Mouse (Mus musculus) forebrain, embryonic 11.5 days (tissue): ENCODE results near the gene Cacna1d. TPM values are rescaled to one million over a fixed set of nuclear protein-coding genes. Genes with fewer than 3 reads are reported as not detected.

ENCODE experiments used
- ATAC-seq: fragments of 200-750 bp; cut with Nextera tagmentation; replicated peaks from 2 replicates; pipeline ENCODE4 v1.8.0; 2017; ENCODE audit warnings: moderate TSS enrichment; ENCODE audit not compliant: low FRiP score
- DNase-seq: peaks from one replicate; pipeline ENCODE4 v3.0.0-alpha.2; 2017; ENCODE audit warnings: low spot score
- H3K27ac ChIP-seq: fragments of 300-500 bp; sonication (generic); 2 replicates; pipeline ENCODE4 v1.5.1; 2014; ENCODE audit warnings: low read depth, low read length
- H3K27me3 ChIP-seq: fragments of 300-500 bp; sonication (generic); 2 replicates; pipeline ENCODE4 v1.6.1; 2014; ENCODE audit warnings: mild to moderate bottlenecking, low read length, mixed read lengths; ENCODE audit not compliant: control insufficient read depth, insufficient read depth
- H3K36me3 ChIP-seq: fragments of 300-500 bp; sonication (generic); 2 replicates; pipeline ENCODE4 v1.6.1; 2014; ENCODE audit warnings: mild to moderate bottlenecking, low read length, moderate library complexity, mixed read lengths; ENCODE audit not compliant: control insufficient read depth, insufficient read depth
- H3K4me1 ChIP-seq: fragments of 300-500 bp; sonication (generic); replicated peaks from 2 replicates; pipeline ENCODE4 v1.6.1; 2014; ENCODE audit warnings: low read length, mixed read lengths; ENCODE audit not compliant: control insufficient read depth, insufficient read depth
- H3K4me2 ChIP-seq: fragments of 300-500 bp; sonication (generic); 2 replicates; pipeline ENCODE4 v1.6.1; 2014; ENCODE audit warnings: low read depth, mild to moderate bottlenecking, low read length, moderate library complexity, mixed read lengths; ENCODE audit not compliant: severe bottlenecking
- H3K4me3 ChIP-seq: fragments of 300-500 bp; sonication (generic); 2 replicates; pipeline ENCODE4 v1.5.1; 2014; ENCODE audit warnings: low read depth, low read length
- H3K9ac ChIP-seq: fragments of 300-500 bp; sonication (generic); 2 replicates; pipeline ENCODE4 v1.6.1; 2014; ENCODE audit warnings: low read length
- H3K9me3 ChIP-seq: fragments of 300-500 bp; sonication (generic); 2 replicates; pipeline ENCODE4 v1.6.1; 2016; ENCODE audit warnings: low read length, mixed read lengths; ENCODE audit not compliant: control insufficient read depth
- WGBS: fragments of 180-500 bp; shearing (Covaris S2); extraction: QIAGEN DNeasy Blood & Tissue Kit; methylation state at CpG from one replicate; pipeline ENCODE4 v1.1.7; 2014; 5-methylcytosine and 5-hydroxymethylcytosine counted together
- polyA plus RNA-seq: library from polyadenylated mRNA; unstranded; fragments of >200 nt; fragmentation: Nextera tagmentation; extraction: Ambion mirVana; gene quantifications from 2 replicates; pipeline ENCODE4 v1.2.1, GENCODE M21; 2014

Gene Cacna1d
- polyA plus RNA-seq, 1 experiment from 2014 or later: 1.8 TPM

GRCm38 (mm10) chr14:30200310-30200709, 290.9 kb downstream of the Cacna1d start:
- Histone ChIP-seq H3K27ac (no peak overlapping the region), H3K27me3 (no peaks in the 10 kb centered on the region), H3K36me3 (no peaks in the 10 kb centered on the region), H3K4me1 (no peaks in the 10 kb centered on the region), H3K4me2 (no peak overlapping the region), H3K9me3 (no peaks in the 10 kb centered on the region), H3K9ac (no peak overlapping the region), H3K4me3 (no peak overlapping the region)
- DNase-seq: no peak
- 76% methylated on average over 1 of the region's 1 CpGs for whole genome bisulfite sequencing
- ATAC-seq: no peak

- no peaks in the 10 kb centered on the region for H3K4me1 ChIP-seq
- H3K4me2 ChIP-seq: no peak overlapping the region
- no peak overlapping the region for H3K27ac ChIP-seq
- H3K9me3 ChIP-seq: no peaks in the 10 kb centered on the region
- no peak overlapping the region for H3K4me3 ChIP-seq
- DNase-seq (no peak), ATAC-seq (no peak)
- WGBS: 90% methylated on average over 3 of the region's 3 CpGs
- no peak overlapping the region for H3K9ac ChIP-seq
- no peaks in the 10 kb centered on the region for H3K36me3 ChIP-seq
- H3K27me3 ChIP-seq: no peaks in the 10 kb centered on the region
Observed at GRCm38 (mm10) chr14:30198882-30199281, 292.4 kb downstream of the Cacna1d start.

- WGBS: 88% methylated on average over 4 of the region's 4 CpGs
- no peak for ATAC-seq
- Histone ChIP-seq H3K27ac (no peak overlapping the region), H3K36me3 (no peaks in the 10 kb centered on the region), H3K9me3 (no peaks in the 10 kb centered on the region), H3K4me2 (no peak overlapping the region), H3K9ac (no peak overlapping the region), H3K27me3 (no peaks in the 10 kb centered on the region), H3K4me3 (no peak overlapping the region), H3K4me1 (no peaks in the 10 kb centered on the region)
- no peak for DNase-seq
Observed at GRCm38 (mm10) chr14:30198116-30198515, 293.1 kb downstream of the Cacna1d start.

- H3K4me2 ChIP-seq: no peak overlapping the region
- no peaks in the 10 kb centered on the region for H3K27me3 ChIP-seq
- no peak overlapping the region for H3K27ac ChIP-seq
- ATAC-seq (no peak), DNase-seq (no peak)
- H3K9me3 ChIP-seq: no peaks in the 10 kb centered on the region
- no peaks in the 10 kb centered on the region for H3K36me3 ChIP-seq
- H3K4me3 ChIP-seq: no peak overlapping the region
- H3K9ac ChIP-seq: no peak overlapping the region
- 88% methylated on average over 1 of the region's 1 CpGs for WGBS
- no peaks in the 10 kb centered on the region for H3K4me1 ChIP-seq
Observed at GRCm38 (mm10) chr14:30196959-30197358, 294.3 kb downstream of the Cacna1d start.

GRCm38 (mm10) chr14:30196235-30196634, 295.0 kb downstream of the Cacna1d start:
- Histone ChIP-seq H3K4me1 (no peaks in the 10 kb centered on the region), H3K9ac (no peak overlapping the region), H3K36me3 (no peaks in the 10 kb centered on the region), H3K4me2 (no peak overlapping the region), H3K4me3 (no peak overlapping the region), H3K9me3 (no peaks in the 10 kb centered on the region), H3K27ac (no peak overlapping the region), H3K27me3 (no peaks in the 10 kb centered on the region)
- DNase-seq (no peak), ATAC-seq (no peak)
- 47% methylated on average over 5 of the region's 5 CpGs for WGBS

GRCm38 (mm10) chr14:30190308-30190971, 300.8 kb downstream of the Cacna1d start:
- Histone ChIP-seq H3K4me2 (no peak overlapping the region), H3K9me3 (no peaks in the 10 kb centered on the region), H3K27ac (no peak overlapping the region), H3K4me3 (no peak overlapping the region), H3K36me3 (no peaks in the 10 kb centered on the region), H3K27me3 (no peaks in the 10 kb centered on the region), H3K9ac (no peak overlapping the region), H3K4me1 (no peaks in the 10 kb centered on the region)
- DNase-seq (no peak), ATAC-seq (no peak)
- 84% methylated on average over 5 of the region's 5 CpGs for WGBS

- H3K4me2 ChIP-seq: no peak overlapping the region
- no peak for DNase-seq
- H3K4me3 ChIP-seq: no peak overlapping the region
- no peaks in the 10 kb centered on the region for H3K9me3 ChIP-seq
- no peak for ATAC-seq
- no peaks in the 10 kb centered on the region for H3K4me1 ChIP-seq
- 89% methylated on average over 6 of the region's 6 CpGs for WGBS
- no peaks in the 10 kb centered on the region for H3K36me3 ChIP-seq
- H3K9ac ChIP-seq: no peak overlapping the region
- H3K27me3 ChIP-seq: no peaks in the 10 kb centered on the region
- no peak overlapping the region for H3K27ac ChIP-seq
Observed at GRCm38 (mm10) chr14:30185616-30186274, 305.5 kb downstream of the Cacna1d start.

- no peaks in the 10 kb centered on the region for H3K27me3 ChIP-seq
- no peaks in the 10 kb centered on the region for H3K4me1 ChIP-seq
- ATAC-seq (no peak), DNase-seq (no peak)
- H3K4me2 ChIP-seq: no peak overlapping the region
- H3K4me3 ChIP-seq: no peak overlapping the region
- H3K9me3 ChIP-seq: no peaks in the 10 kb centered on the region
- no peak overlapping the region for H3K9ac ChIP-seq
- no peaks in the 10 kb centered on the region for H3K36me3 ChIP-seq
- H3K27ac ChIP-seq: no peak overlapping the region
- WGBS: 89% methylated on average over 13 of the region's 13 CpGs
Observed at GRCm38 (mm10) chr14:30184445-30185152, 306.7 kb downstream of the Cacna1d start.
